Mouse (Mus musculus) spleen, embryonic (tissue): ENCODE results near the gene Tsc22d3.
"Not testable (repeated sequence)": the region's sequence is repeated elsewhere in the genome, so short reads cannot be mapped to it uniquely, and the experiment has no call there.

ENCODE experiments used
- CTCF ChIA-PET: fragments of 350-600 bp; sonication (Branson Sonifier 250); formaldehyde crosslinking; loops from one replicate; lab custom pipeline; 2022; lab: Charles Lee

Gene Tsc22d3

DNA sequence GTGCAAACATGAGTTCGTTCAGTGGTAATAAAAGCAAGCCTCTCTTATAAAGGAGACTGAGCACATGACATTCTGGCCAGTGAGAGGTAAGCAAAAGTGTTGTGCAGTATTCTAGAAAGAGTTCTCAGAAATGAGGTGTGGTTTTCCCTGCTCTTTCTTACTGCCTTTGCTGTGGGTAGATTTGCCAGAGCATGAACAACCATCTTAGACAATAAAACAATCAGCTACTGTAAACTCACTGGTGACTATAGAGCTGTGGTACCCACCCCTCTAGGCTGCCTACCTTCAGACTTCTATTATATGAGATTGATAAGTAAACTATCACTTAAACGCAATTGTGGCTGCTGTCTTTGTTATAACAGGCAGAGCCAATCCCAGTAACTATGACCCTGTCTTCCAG, 69.1 kb downstream of the Tsc22d3 start:
- CTCF ChIA-PET, result no interaction called here

DNA sequence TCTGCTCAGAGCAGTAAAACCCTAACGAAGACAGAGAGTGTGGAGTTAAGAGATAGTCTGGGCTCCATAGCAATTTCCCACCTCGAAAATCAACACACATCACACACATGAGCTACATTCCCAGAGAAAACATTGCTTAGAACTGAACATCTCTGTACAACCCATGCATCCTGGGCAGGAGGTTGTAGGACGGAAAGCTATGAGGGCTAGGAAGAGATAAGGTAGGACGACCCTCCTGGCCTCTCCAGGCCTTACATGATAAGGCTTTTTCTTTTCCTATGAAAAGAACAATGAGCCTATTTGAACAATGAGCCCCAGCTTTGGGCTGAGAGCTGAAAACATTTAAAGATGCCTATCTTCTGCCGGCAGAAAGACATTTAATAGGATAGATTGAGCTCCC, 69.8 kb downstream of the Tsc22d3 start:
- CTCF ChIA-PET, result no interaction called here

DNA sequence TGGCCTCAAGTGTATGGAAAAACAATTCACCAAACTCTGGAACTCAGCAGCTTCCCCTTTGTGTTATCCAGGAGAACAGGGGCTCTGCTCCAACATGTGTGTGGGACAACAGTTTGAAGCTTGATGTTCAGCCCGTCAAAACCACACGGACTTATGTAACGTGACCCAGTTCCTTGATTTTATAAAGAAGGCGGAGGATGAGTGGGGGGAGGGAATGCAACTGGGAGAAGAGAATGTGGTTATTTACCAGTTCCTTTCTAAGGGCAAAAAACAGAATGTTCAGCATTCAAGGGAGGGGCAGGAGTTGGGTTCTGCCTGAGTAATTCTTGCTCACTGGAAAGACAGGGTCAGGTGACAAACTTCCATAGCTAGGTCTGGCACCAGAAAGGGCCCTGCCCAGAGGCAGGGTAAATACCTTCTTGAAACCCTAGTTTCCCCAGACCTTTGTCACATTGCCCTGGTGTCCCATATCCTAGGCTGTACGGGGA, 71.3 kb downstream of the Tsc22d3 start:
- CTCF ChIA-PET, result no interaction called here

DNA sequence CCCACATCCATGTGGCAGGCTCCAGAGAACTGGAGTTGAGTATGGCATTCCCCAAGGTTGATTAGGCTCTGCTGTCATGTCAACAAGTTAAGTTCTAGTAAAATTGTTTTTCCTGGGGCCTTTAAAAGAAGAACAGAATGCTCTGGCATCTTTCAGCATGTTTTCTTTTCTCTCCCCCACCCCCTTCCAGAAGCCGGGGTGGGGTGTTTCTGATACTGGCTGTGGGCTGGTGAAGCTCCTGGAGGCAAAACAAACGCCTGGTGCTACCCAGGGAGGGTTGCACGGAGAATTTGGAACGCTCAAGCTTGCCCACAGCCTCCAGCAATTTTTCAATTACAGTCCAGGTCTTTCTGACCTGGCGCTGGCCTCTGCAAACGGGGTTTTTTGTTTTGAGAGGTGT, 73.2 kb downstream of the Tsc22d3 start:
- CTCF ChIA-PET, result no interaction called here

DNA sequence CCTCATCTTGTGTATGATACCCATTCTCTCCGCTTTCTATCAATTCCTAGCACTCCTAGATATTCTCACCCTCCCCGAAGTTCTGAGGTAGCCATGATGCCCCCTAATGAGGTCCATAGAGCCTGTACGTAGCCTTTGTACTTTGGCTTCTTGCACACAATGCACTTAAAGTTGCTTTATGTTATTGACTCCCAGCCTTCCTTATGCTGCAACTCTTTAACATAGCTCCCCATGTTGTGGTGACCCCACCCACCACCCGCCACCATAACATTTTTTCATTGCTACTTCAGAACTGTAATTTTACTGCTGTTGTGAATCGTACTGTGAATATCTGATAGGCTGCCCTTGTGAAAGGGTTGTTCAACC, 74.2 kb downstream of the Tsc22d3 start:
- CTCF ChIA-PET, result no interaction called here

DNA sequence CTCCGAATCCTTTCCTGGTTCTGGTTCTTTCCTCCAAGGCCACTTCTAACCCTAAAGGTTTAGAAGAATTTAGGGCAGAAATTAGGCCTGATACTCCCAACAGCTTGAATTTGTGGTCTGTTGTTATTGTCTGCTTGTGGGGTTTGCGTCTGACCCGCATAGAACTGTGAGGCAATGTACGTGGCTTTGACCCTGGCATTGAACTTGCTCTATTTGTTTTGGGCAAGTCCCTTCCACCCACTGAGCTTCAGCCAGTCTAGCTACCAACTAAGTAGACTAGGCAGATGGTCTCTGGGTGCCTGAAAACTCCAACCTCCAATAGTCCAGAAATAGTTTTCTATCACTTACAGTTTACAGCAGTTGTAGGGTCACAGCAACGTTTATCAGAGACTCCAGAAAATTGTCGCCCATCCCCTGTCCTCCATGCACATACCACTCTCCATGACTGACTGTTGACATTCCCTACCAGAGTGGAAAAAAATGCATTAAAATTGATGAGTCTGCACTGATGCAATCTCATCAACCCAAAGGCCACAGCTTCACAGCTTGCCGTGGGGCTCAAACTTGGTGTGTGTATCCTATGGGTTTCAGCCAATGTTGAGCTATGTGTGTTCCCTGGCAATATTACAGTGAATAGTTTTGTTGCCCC, 74.7 kb downstream of the Tsc22d3 start:
- CTCF ChIA-PET, result no interaction called here

DNA sequence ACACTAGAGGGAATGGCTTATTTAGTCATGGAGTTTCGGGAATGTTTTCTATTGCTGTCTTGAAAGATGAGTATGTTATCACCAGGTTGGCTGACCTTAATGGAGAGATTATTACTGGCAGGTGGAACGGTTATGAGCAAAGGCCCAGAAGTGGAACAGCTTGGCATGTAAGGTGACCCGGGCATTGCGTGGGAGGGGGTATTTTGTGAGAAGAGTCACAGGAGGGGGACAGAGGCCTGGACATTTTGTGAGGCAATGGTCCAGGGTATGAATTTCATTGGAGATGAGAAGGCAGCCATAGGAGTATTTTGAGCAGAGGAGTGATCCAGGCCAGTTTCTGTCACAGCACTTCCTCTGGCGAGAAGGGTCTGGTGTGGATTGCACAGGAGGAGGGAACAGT, 76.2 kb downstream of the Tsc22d3 start:
- CTCF ChIA-PET, result no interaction called here

DNA sequence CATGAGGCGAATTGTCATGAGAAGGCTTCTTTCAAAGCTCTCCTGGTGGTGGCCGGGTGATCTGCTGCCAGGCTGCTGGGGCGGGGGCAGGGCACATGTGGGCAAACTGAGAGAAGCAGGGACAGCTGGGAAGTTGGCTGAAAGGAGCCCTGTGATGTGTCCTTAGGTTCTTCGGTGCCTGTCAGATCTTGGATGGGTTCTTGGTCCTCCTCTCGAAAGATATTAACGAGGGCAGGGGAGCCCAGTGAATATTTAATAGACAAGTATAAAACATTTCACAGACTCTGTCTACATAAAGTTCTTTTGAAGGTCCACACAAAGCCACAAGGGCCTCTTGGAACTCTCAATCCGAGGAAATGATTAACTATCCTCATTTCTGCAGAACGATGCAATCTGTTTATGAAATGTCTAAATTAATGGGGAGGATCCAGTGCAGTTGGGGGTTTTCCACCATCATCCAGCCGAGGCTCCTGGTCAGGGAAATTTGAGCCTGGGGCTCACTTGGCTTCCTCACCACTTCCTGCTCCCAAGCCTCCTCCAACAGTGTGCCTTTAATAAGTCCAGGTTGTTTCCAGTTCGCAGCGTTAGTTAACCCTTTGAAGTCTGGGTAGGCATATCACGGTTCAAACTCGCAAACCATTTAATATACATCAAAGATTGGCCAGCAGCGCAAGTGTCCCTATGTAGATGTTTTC, 78.2 kb downstream of the Tsc22d3 start:
- CTCF ChIA-PET, result interaction anchor here (0.5 kb wide), 1 partner anchor 22 kb away, joined by 3 read pairs; no protein-coding TSS in a partner anchor

DNA sequence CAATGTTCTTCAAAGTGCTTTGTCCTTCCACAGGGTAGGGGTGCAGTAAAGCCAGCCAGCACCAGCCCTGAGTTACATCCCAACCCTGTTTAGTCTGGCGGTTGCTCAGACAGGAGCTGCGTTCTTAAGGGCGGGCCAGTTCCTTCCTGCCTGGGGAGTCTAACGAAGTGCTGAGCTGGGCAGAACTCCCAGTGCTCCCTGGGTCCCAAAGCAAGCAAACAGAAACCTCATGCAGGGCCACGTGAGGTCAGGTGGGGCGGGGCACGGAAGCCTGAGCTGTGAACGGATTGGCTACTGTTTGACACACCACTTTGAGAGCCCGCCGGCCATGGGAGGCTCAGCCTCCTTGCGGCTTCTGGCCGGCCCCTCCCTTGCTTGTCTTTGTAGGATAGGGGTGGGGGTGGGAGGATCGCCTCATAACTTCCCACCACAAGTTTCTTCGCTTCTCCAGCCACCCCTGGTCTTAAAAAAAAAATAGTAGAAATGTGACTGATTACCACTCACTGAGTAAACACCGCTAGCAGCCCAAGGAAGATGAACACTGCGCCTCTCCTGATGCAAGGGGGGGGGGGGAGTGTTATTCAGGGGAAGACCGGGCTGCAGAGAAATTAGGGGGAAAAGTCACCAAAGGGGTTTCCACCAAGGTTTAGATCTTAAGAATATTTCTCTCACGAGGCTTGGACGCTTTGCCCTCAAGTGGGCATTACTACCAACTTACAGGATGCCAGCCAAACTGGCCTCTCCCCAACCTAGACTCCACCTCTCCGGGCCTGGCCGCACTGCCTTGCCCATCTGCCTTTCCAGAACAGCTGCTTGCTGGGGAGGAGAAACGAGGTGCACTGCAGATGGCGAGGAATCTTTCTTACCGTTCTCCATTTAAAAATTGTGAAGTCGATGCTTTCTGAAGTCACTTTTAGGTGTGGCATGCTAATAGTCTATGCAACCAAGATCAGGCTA, 80.0 kb downstream of the Tsc22d3 start:
- CTCF ChIA-PET, result interaction anchor here (0.9 kb wide), 1 partner anchor 15 kb away, joined by 3 read pairs; no protein-coding TSS in a partner anchor

DNA sequence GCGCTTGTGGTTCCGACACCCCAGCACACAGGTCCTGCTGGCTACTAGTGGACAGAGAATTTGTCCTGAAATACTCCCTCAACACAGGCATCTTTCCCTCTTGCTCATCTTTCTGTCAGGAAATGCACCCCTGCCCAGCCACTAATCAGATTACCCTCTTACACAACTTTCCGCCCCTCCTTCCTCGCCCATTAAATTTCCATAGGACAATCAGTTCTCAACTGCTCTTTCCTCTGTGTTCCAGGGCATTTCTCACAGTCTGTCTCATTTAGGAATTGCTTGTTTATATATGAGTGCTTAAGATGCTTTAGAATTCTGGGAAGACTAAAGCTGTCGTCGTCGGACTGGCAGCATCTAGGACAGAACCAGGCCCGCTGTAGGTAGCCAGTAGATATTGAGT, 82.1 kb downstream of the Tsc22d3 start:
- CTCF ChIA-PET, result no interaction called here

DNA sequence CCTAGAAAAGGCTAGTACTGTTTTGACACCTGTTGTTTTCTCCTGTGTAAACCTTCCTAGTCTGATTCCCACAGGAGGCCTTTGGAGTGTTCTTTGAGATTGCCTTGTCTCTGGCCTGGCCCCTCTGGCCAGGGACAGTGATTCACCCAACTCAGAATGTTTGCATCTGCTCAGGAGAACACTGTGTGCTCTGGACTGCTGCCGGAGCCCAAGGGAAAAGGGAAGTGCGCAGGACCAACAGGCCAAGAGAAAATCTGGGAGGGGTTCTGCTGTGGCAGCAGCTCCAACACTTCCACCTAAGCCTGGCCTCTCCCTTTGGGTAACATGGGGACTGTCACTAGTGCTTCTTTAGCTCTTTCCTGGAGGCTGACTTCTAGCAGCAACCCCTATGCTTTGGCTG, 87.1 kb downstream of the Tsc22d3 start:
- CTCF ChIA-PET, result no interaction called here

DNA sequence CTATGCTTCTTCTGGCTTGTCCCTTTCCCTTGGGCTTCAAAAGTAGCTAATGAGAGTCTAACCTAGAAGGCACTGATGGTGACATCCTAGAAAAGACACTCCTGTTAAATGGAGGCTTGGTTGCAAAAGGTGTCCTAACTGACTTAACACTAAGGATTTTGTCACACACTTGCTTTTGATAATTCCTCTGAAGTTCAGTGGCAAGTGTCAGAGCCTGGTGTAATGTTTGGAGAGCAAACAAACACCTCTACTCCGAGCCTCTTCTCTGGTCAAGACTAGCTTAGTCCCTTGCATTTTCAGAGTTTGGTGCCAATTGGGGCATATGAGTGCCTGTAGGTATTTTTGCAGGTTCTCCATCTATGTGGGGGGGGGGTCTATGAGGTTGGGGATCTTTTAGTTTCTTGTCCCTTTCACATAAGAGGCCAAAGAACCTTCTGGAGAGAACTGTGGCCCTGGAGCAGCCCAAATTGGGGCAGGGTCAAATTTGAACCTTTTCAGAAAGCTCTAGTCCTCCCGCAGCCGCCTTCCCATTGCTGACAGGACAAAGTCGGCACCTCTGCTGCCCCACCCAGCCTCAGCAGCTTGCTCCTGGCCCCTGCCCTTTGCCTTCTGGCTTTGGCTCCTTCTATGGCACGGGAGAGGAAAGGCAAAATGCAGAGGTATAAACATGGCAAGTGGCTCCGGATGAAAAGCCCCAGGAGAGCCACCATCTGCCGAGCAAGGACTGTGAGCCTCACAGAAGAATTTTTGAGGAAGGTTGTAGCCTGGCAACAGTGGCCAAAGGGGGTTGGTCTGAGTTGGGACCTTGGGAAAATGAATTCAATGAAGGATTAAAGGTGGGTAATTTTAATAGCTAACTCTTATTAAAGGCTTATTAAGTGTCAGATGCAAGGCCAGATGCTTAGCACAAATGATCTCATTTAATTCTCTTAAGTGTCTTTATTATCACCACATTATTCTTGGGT, 88.5 kb downstream of the Tsc22d3 start:
- CTCF ChIA-PET, result no interaction called here

DNA sequence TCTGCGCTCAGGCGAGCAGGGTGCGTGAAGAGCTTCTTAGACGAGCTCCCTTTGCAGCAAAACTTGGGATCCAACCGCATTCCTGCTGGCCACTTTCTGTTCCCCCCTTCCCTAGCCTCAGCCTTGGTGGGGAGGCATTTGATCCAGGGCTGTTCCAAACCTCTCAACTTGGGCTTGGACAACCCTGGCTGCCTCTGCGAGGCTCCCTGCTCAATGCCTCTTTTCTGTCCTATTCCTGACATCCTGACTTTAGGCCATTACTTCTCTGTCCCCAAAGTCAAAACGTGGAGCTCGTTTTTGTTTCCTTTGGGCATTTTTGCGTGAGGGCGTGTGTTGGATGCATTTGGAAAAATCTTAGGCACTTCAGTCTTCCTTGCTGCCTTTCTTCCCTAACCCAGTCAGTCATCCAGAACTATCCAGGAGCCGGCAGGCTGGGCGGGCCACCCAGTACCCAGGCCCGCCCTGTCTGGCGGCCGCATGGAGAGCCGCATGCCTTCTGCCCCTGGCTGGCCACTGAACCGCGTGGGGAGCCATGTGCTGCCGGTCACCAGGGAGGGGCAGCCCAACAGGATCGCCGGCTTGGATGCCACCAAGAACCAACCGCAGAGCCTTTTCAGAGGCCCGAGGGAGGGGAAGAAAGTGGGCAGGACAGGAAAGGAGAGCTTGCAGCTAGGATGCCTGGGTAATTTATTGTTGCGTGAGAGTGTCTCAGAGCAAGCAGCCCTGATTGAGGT, 89.6 kb downstream of the Tsc22d3 start:
- CTCF ChIA-PET, result no interaction called here

DNA sequence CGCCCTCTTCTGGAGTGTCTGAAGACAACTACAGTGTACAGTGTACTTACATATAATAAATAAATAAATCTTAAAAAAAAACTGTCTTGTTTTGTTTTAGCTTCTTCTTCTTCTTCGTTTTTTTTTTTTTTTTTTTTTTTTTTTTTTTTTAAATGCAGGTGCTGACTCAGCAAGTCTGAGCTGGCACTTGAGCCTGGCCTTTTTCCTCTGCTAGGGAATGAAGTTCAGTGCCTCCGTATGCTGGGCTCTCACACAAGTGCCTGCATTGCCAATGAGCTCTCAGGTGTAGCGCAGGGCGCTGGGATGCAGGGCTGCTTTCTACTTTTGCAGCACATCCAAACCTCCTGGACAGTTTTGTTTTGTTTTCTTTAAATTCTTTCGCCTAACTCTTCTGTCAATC, 90.6 kb downstream of the Tsc22d3 start:
- CTCF ChIA-PET, result interaction anchor here (0.7 kb wide), 1 partner anchor 24 kb away, joined by 10 read pairs; no protein-coding TSS in a partner anchor

DNA sequence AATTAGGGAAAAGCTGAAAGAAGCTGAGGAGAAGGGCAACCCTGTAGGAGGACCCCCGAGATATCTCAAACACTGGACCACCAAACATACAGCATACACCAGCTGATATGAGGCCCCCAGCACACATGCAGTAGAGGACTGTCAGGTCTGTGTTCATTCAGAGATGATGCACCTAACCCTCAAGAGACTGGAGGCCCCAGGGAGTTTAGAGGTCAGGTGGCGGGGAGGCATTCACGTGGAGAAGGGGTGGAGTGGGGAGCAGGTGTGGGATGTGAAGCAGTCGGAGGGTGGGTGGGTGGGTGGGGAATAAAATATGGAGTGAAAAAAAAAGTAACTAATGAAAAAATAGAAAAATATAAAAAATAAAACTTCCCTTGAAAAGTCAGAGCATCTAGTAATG, 91.7 kb downstream of the Tsc22d3 start:
- CTCF ChIA-PET, result not testable (repeated sequence)

DNA sequence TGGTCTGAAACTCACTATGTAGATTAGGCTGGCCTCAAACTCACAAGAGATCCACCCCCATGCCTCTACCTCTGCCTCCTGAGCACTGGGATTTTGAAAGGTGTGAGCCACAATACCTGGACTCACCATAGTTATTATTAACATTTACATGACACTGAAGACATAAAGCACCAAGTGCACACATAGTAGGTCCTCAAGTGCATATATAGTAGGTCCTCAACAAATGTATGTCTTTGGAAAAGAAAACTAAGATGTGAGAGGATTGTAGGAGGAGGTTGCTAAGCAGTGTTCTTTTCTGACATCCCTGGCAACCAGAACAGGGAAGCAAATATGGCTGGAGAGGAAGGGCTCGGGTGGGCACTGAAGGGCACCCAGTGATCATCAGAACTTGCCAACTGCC, 93.1 kb downstream of the Tsc22d3 start:
- CTCF ChIA-PET, result no interaction called here

DNA sequence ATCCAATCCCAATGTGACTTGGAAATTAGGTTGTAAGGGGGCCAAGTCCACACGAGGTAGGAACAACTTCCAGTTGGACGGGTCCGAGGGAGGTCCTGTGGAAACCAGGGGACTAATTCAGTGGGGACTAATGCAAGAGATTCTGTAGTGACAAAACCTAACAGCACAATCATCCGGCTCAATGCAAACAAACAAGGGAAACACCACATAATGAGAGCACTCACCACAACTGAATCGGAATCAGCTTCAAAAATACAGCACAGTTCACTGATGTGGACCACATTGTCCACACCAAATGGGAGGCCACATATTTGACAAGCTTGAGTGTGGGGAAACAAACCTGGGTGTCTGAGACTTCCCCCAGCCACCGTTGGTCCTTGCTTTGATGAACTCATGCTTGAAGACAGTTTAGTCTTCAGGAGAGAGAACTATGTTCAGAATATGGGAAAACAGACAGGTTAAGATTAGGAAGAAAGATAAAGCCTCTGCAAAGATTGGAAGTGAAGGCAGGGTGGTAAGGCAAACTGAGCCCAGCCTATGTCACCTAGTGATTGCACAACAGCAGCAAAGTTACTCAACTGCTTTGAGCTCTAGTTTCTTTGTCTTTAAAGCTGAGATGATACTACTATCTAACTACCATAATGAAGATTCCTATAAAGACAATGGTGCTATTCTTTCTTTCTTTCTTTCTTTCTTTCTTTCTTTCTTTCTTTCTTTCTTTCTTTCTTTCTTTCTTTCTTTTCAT, 93.9 kb downstream of the Tsc22d3 start:
- CTCF ChIA-PET, result interaction anchor here (1.3 kb wide), 1 partner anchor 37 kb away, joined by 5 read pairs; no protein-coding TSS in a partner anchor

DNA sequence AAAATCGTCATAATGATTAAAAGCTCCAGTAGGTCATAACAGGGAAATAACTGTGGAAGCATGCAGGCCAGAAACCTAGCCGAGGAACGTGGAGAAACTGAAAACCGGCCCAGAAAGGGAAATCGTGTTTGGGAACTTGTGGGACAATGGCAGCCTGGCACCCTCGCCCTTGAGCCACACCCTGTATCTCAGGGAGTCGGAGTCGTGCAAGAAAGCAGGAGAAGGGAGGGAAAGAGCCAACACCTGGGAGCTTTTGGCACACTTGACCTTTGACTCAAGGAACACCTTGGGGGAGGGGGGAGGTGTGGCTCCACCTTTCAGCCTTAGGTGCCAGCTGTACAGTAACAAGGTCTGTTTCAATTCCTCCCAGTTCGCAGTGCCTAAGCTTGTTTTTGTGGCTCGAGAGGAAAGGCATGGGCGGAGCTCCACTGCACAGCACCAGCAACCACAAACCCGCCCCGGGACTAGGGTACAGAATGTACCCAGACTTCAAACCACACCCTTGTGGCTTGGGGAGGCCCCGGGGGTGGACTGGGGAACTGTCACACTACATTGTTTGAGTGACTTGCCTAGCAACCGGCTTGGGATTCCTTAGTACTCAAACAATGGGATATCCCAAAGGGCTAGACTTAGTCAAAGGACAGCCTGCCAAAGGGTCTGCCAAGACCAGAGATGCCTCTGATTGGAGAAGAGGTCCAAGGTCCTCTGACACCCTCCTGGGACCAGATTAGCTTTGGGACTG, 94.8 kb downstream of the Tsc22d3 start:
- CTCF ChIA-PET, result interaction anchor here (0.5 to 1.3 kb wide), 2 partner anchors 15 to 38 kb away, joined by 3 to 5 read pairs; no protein-coding TSS in a partner anchor

DNA sequence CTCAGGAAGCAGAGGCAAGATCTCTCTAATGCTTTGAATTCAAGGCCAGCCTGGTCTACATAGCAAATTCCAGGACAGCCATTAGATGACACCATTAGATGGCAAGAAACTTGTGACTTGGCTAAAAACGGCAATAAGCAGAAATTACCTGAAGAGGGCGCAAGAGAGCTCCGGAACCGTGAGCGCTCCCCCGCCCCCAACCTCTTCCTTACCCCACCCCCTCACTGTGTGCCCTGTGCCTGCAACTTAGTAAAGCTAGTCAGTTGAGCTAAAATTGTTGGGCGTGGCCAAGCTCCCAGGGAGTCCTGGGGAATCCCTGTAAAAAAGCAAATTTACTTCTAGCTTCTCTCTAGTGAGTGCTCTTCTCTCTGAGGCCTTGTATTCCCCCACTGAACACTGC, 96.6 kb downstream of the Tsc22d3 start:
- CTCF ChIA-PET, result no interaction called here
